Mouse (Mus musculus) CD4-positive helper T cell, adult 2 months (primary cell): Measurements from ENCODE around the gene Elmo2.
A peak's percentile ranks its signal among the peaks of the same experiment; 100 is the strongest.

Source experiments
- DNase-seq: peaks from one replicate; pipeline ENCODE4 v3.0.0-alpha.2; 2012; ENCODE audit warnings: low read depth, missing footprints, low spot score

Gene Elmo2

DNA sequence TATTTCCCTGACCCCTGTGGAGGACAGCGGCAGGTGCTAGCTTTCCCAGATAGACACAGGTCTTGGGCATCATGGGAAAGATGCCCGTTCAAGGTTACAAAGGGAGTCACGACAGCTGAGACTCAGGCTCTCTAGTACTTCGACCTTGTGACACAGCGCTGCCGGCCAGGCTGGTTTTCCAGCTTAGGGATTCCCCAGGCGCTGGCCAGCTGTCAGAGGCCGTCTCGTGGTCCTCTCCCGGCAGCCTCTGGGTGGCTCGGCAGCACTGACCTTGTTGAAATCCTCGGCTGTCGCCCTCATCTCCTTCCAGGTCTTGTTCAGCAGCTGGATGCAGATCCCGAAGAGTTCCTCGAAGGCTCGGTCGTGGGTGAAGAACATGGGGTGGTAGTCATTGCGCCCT is 29.7 kb downstream of the Elmo2 start:
- no peak for DNase-seq

DNA sequence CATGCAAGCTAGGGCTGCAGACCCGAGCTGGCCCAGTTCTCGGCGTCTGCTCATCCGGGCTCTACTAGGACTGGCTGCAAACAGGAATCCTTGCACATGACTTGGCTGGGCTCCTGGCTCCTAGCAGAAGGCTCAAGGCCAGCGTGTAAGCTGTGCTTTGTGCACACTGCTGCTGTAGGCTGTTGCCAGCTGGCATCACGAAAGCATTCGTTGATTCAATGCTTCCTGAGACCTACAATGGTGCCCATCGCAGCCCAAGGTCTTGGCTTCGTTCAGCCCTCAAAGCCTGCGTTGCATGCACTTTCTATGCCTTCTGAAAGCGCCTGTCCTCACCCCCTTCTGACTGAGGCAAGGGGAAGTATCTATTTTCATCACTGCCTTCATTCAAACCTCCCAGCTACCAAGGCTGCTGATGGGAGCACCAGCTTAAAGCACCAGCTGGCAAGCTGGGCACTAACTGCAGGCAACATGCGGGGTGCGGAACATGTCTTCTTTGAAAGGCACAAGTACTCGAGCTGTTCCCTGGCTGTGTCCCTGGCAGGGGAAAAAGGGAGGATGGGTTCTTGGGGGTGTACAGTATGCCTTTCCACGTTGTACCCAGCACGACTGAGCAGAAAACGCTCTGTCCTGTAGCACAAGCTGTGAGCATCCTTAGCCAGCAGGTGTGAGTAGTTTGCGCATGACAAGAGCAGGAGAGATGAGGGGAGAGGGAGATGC is 37.8 kb downstream of the Elmo2 start:
- DNase-seq, result no peak

DNA sequence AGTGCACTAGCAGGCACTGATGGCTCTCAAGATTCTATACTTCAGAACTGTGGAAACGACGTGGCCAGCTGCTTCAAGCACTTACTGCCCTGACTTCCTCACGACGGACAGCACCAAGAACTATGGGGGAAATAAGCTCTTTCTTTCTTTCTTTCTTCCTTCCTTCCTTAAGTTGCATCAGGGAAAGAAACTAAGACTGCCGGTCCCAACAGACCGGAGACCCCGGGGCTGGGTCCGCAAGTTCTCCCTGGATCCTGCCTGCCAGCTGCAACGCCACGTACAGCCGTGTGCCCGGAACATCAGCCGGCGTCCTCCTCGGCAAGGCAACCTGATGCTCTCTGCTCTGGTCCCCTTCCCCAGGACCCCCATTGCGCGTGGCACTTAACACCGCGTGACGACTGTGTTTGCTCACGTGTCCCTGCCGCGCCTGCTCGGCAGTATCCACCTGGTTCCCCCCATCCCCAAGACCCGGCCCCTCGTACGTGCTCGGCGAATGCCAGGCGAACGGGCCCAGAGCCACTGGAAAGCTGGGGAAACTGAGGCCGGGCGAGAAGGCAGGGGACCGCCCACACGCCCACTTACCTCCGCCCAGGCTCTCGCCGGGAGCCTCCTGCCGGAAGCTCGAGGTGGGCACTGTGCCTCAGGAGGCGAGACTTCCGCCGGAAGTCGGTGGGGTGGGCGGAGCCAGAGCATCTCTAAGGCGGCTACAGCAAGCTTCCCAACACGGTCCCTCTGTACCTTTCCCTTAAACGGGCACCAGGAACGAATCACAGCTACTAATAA is 38.9 kb downstream of the Elmo2 start, which contains the start of gene Slc35c2:
TSS of gene Slc35c2 (minus strand) at position 668 of the 783 bp plus-strand sequence.
- peak; percentile 91 for DNase-seq

GRCm38 (mm10) chr2:165286361-165287201 is 39.7 kb downstream of the Elmo2 start:
- DNase-seq, result peak; percentile 55

GRCm38 (mm10) chr2:165285621-165286020 is 40.7 kb downstream of the Elmo2 start:
- DNase-seq, result peak; percentile 65

- no peak for DNase-seq
These were observed 41.2 kb downstream of the Elmo2 start for GRCm38 (mm10) chr2:165285034-165285433.

- no peak for DNase-seq
These were observed 41.9 kb downstream of the Elmo2 start for GRCm38 (mm10) chr2:165284377-165284776.

DNA sequence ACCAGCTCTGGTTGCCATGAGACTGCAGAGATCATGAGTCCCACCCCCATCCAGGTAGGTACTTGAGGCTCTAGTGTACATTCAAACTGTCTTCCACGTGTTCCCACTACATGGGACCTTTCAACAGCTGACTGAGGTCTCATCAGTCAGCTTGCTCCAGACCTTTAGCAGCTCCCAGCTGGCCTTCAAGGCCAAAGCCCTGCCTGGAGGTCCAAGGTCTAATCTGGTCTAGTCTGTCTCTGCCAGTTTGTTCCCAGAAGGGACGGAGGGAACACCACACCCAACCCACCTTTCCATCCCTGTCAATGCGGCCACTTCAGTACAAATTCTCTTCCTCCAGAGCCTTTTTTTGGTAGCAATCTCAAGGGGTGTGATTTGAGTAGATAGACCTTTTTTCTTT is 42.6 kb downstream of the Elmo2 start:
- no peak for DNase-seq

DNA sequence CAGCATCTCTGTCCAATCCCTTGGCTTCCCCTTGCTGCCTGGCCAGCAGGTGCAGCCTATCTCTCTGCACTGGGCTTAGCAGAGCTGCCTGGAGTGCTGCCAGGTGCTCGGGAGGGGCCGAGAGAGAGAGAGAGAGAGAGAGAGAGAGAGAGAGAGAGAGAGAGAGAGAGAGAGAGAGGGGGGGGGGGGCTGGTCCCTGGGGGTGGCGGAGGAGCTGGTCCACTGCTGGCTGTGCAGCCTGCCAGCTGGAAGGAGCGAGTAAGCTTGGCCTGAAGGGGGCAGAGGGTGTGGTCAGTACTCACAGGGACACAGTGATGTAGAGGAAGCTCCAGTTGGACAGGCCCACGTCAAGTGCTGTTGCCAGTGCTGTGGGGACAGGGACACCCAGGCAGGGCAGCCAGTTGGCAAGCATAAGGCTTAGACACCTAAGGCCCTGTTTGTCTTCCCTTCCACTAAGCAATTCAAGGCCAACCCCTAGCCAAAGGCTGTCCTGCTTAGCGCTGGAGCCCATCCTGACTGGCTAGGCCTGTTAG is 44.4 kb downstream of the Elmo2 start:
- DNase-seq, result no peak

- DNase-seq, result no peak
These were observed 46.9 kb downstream of the Elmo2 start for GRCm38 (mm10) chr2:165279351-165279750.

DNA sequence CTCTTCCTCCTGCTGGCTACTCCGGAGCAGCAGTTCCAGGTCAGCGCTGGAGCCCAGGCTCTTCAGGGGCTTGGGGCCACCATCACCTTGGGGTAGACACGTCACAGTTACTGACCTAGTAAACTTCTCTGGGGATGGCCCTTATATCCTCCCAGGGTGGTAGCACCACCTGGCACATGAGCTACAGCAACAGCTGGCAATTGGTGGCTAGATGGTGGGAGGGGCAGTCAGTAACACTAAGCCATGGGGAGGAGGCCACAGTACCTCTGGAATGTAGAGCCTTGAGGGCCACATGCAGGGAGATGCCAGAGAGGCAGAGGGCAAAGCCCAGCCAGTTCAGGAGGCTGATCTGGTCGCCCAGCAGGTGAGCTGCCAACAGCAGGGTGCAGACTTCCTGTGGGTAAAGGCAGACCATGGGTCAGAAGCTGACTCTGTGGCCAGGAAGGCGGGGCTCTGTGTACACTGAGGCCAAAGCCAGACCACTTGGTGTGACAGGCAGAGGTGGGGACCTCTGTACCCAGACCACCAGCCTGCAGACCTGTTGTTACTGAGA is 49.0 kb downstream of the Elmo2 start:
- no peak for DNase-seq

DNA sequence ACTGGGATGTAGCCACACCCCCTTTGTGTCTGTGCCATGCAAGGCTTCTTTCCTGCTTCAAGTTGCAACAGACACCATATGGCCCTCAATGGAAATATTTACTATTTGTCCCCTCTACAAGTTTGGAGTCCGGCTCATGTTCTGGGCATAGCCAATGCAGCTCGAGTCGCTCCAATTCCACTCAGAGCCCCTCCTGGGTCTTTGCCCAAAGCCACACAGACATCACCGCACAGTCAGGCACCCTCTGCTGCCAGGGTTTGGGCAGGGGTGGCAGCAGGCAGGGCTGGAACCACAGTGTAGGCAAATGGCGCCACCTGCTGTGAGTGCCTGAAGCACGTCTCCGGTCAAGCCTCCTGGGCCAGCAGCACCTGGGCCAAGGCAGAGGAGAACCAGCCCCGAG is 50.5 kb downstream of the Elmo2 start:
- peak; percentile 23 for DNase-seq

DNA sequence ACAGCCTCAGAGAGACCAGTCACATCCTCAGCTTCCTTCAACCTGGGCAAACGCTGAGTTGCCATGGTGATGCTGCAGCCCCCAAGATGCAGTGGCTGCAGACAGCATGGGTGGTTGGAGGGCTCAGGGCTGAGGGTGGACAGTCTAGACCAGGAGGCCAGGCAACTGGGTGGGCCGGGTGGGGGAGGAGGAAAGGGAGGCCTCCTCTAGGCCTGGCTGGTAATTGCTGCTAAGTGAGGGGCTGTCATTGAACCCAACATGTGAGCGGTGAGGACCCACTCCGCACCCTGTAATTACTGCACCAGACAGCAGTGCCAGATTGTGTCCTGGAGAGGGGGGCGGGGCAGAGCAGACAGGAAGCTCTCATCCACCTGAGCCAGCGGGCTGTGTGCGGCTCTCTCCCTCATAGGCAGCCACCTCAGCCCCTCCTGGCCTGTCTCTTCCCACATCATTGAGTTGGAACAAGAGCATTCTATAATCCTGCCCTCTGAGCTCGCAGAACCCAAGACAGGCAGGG is 51.1 kb downstream of the Elmo2 start:
- no peak for DNase-seq

DNA sequence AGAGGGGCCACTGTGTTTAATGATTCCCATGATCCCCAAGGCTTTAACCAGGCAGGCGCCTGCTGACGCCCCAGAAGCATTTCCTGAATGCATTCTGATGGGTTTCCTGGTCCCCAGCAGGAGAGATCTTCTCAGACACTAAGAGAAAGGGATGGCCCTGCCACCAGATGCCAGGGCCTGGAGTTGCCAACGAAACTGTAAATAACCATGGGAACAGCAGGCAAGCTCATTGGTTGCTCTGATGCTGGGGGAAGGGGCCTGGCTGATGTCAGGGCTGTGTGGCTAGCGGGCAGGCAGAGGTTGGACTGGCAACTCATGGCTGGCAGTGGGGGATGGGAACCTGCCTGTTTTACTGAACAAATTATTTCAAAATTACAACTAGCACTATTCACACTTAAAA is 52.7 kb downstream of the Elmo2 start:
- no peak for DNase-seq

- DNase-seq, result no peak
These were observed 55.0 kb downstream of the Elmo2 start for GRCm38 (mm10) chr2:165271326-165271725.

DNA sequence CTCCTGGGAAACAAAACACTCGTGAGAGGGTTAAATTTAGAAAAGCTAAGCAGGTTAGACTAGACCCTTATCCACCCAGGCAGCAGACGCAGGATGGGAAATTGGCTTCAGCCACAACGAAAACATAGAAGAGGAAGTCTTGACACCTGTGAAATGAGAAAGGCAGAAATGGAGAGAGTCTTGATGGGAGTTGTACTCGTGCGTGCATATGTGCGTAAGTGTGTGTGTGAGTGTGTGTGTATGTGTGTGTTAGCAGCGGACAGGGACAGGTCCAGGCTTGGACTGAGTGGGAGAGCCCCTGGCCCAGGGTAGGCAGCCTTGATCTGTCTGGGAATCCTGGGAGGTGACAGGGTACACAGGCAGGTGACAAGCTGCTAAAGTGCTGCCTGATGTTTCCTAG is 55.4 kb downstream of the Elmo2 start:
- DNase-seq, result no peak

DNA sequence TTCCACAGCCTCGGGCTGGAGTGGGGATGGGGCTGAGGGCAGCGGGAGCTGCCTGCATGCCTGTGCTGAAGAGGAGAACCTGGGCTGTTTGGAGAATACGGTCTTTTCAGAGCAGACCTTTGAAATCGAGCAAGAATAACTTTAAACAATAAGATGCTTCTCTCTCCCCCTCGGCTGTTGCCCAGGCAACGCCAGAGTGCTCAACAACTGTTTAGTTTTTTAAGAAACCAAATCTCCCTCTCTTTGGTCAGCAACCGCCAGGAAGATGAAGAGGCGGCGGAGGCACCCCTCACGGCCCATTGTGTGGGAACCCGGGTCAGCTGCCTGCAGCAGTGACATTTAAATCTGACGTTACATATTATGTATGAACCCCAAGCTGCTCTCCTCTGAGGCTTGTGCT is 59.5 kb downstream of the Elmo2 start:
- no peak for DNase-seq

- DNase-seq, result no peak
These were observed 62.4 kb downstream of the Elmo2 start for GRCm38 (mm10) chr2:165263861-165264260.

DNA sequence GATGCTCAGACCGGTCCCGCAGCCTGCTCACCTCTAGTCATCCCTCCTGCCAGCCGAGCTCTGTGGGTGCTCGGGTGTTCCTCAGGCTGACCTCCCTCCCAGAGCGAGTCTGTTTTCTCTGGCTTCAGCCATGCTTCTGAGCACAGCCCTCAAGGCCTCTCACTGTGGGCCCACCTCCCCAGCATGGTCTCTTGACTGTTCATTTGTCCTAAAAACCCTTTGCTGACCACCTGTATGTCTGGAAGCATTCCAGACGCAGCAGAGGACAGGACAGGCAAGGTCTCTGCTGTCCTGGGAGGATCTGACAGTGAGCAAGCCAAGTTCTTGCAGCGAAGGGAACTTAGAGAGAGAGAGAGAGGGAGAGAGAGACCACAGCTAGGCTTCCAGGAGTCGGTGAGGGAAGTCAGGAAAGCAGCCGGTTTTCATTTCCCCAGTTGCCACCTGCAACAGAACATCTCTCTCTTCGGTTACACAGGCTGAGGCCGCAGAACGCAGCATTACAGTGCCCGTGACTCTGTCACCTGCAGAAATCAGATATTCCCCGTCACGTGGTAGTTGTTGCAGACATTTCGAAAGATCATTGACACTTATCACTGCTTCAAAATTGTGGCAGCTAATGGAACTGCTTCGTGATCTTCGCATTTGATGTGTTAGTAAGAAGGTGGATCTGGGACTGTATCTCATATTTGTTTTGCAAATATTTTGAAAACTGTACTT is 63.8 kb downstream of the Elmo2 start:
- DNase-seq, result no peak

DNA sequence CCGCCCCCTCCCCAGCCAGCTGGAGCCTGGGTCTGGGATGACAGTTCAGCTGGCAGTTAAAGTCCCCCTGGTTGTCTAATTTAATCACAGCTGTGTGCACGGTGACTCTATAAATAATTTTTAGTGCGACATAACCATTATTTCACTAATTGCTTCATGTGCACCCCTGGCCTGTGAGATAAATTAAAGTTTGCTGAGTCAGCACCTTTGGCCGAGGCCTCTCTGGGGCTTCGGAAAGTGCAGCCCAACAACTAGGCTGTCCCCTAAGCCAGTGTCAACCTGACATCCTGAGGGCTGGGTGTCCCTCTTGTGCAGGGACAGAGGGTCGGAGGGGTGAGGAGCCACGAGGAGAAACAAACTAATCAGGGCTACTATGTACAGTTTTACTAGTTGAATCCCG is 66.4 kb downstream of the Elmo2 start:
- DNase-seq, result no peak

GRCm38 (mm10) chr2:165258321-165258720 is 68.0 kb downstream of the Elmo2 start:
- no peak for DNase-seq
